In genomic region chr3:52605261-52605771, GRCm38 (mm10) we compare ENCODE assay signal across 11 mouse cellular contexts.
DNase-seq lines count a peak whose midpoint lies in the region; ATAC-seq and TF ChIP-seq lines count a peak whose summit lies in the region.
"Had no signal": no experiment of that assay in that cellular context is flagged by ENCODE, and none has a peak within 500 bp of the region (broad histone marks: within the 10 kb centered on the region; RNA-seq: fewer than 3 reads in every experiment).

No protein-coding gene starts in this region.

- H3K4me1 ChIP-seq in intestine, embryonic 14.5 days (replicated peaks; ENCODE audit: control insufficient read depth, insufficient read depth, low read length), result no peaks in the 10 kb centered on the region
- H3K4me1 ChIP-seq in intestine, postnatal 0 days (replicated peaks; ENCODE audit: control insufficient read depth, insufficient read depth, low read length), result no peaks in the 10 kb centered on the region
- H3K4me1 ChIP-seq in forebrain, embryonic 15.5 days, result peaks cover 11% of the 10 kb centered on the region
- H3K4me1 ChIP-seq in stomach, postnatal 0 days (replicated peaks; ENCODE audit: control insufficient read depth, insufficient read depth), result no peaks in the 10 kb centered on the region

- H3K27me3 ChIP-seq in intestine, embryonic 14.5 days (replicated peaks; ENCODE audit: control insufficient read depth, insufficient read depth, low read length), result no peaks in the 10 kb centered on the region
- no peaks in the 10 kb centered on the region for H3K27me3 ChIP-seq in intestine, postnatal 0 days (replicated peaks; ENCODE audit: control insufficient read depth, insufficient read depth, low read length)
- H3K27me3 ChIP-seq in forebrain, embryonic 15.5 days, result no peaks in the 10 kb centered on the region
- H3K27me3 ChIP-seq in stomach, postnatal 0 days (ENCODE audit: control insufficient read depth, insufficient read depth, low read length), result no peaks in the 10 kb centered on the region

- no peak overlapping the region for H3K4me3 ChIP-seq in intestine, embryonic 14.5 days (ENCODE audit: low read depth, low read length)
- no peak overlapping the region for H3K4me3 ChIP-seq in intestine, postnatal 0 days (ENCODE audit: low read depth, low read length)
- H3K4me3 ChIP-seq in forebrain, embryonic 15.5 days, result no peak overlapping the region
- H3K4me3 ChIP-seq in stomach, postnatal 0 days (ENCODE audit: low read depth, low read length), result no peak overlapping the region
- H3K4me3 ChIP-seq: limb, embryonic 10.5 days had no signal

- H3K27ac ChIP-seq in intestine, embryonic 14.5 days (ENCODE audit: low read depth), result no peak overlapping the region
- no peak overlapping the region for H3K27ac ChIP-seq in intestine, postnatal 0 days (ENCODE audit: low read depth, low read length)
- H3K27ac ChIP-seq in forebrain, embryonic 15.5 days (replicated peaks), result no peak overlapping the region
- H3K27ac ChIP-seq in stomach, postnatal 0 days (replicated peaks), result no peak overlapping the region
- H3K27ac ChIP-seq: limb, embryonic 10.5 days had no signal

- no peak overlapping the region for H3K4me2 ChIP-seq in intestine, embryonic 14.5 days (ENCODE audit: low read length)
- no peak overlapping the region for H3K4me2 ChIP-seq in intestine, postnatal 0 days (replicated peaks; ENCODE audit: low read depth)
- H3K4me2 ChIP-seq in forebrain, embryonic 15.5 days (replicated peaks), result no peak overlapping the region
- no peak overlapping the region for H3K4me2 ChIP-seq in stomach, postnatal 0 days (replicated peaks; ENCODE audit: low read depth)

- H3K9me3 ChIP-seq in intestine, embryonic 14.5 days (ENCODE audit: control insufficient read depth, low read length), result no peaks in the 10 kb centered on the region
- no peaks in the 10 kb centered on the region for H3K9me3 ChIP-seq in intestine, postnatal 0 days (ENCODE audit: control insufficient read depth)
- no peaks in the 10 kb centered on the region for H3K9me3 ChIP-seq in forebrain, embryonic 15.5 days
- H3K9me3 ChIP-seq in stomach, postnatal 0 days (ENCODE audit: control insufficient read depth, low read length), result no peaks in the 10 kb centered on the region
- H3K9me3 ChIP-seq: limb, embryonic 10.5 days had no signal

- no peak for TF ChIP-seq CTCF in intestine, postnatal 0 days (IDR thresholded peaks at IDR 0.05; ENCODE audit: low read depth)
- TF ChIP-seq CTCF in stomach, postnatal 0 days (IDR thresholded peaks at IDR 0.05; ENCODE audit: low read depth), result no peak

- no peak overlapping the region for H3K9ac ChIP-seq in intestine, embryonic 14.5 days (ENCODE audit: low read length)
- H3K9ac ChIP-seq in intestine, postnatal 0 days (ENCODE audit: low read depth, low read length), result no peak overlapping the region
- H3K9ac ChIP-seq in forebrain, embryonic 15.5 days (replicated peaks), result no peak overlapping the region
- no peak overlapping the region for H3K9ac ChIP-seq in stomach, postnatal 0 days (ENCODE audit: low read length)

- TF ChIP-seq EP300 in stomach, postnatal 0 days (optimal IDR thresholded peaks at IDR 0.05), result no peak

- no peak for ATAC-seq in intestine, embryonic 14.5 days (replicated peaks; ENCODE audit: low FRiP score, low TSS enrichment, low read depth)
- no peak for ATAC-seq in intestine, postnatal 0 days
- peak; percentile 76 for ATAC-seq in forebrain, embryonic 15.5 days (replicated peaks)
- no peak for ATAC-seq in stomach, postnatal 0 days (ENCODE audit: low FRiP score, low TSS enrichment)
- ATAC-seq: CD4-positive, CD25-positive, alpha-beta regulatory T cell, adult 4 months had no signal

- H3K36me3 ChIP-seq in intestine, embryonic 14.5 days (ENCODE audit: control insufficient read depth, insufficient read depth, low read length), result no peaks in the 10 kb centered on the region
- no peaks in the 10 kb centered on the region for H3K36me3 ChIP-seq in intestine, postnatal 0 days (ENCODE audit: control insufficient read depth, insufficient read depth)
- no peaks in the 10 kb centered on the region for H3K36me3 ChIP-seq in forebrain, embryonic 15.5 days
- no peaks in the 10 kb centered on the region for H3K36me3 ChIP-seq in stomach, postnatal 0 days (ENCODE audit: control insufficient read depth, insufficient read depth, low read length)
- H3K36me3 ChIP-seq: limb, embryonic 10.5 days had no signal

- peak; percentile 37 for DNase-seq in intestine, embryonic 14.5 days (ENCODE audit: low spot score)
- peak; percentile 64 for DNase-seq in Muller cell, postnatal 12 days (ENCODE audit: inconsistent ontology term)
- DNase-seq in kidney, postnatal 25 days, result peak; percentile 21 to 73
- DNase-seq in ovary, postnatal 36 days (ENCODE audit: low spot score), result no peak
- no peak for DNase-seq in stomach, postnatal 0 days (ENCODE audit: low spot score)
- no peak for DNase-seq in urinary bladder, adult 2 months (ENCODE audit: low spot score)
- DNase-seq: right cerebral cortex, postnatal 4 days had no signal

- WGBS in intestine, embryonic 14.5 days, result 66% methylated on average over 6 of the region's 6 CpGs
- WGBS in intestine, postnatal 0 days, result 77% methylated on average over 6 of the region's 6 CpGs
- 18% methylated on average over 6 of the region's 6 CpGs for WGBS in forebrain, embryonic 15.5 days
- 80% methylated on average over 6 of the region's 6 CpGs for WGBS in stomach, postnatal 0 days

Comparison
In these comparisons a context has a peak if more than half of its experiments do, and no peak if none do; other contexts are left out.
1. DNase-seq: peak in intestine, embryonic 14.5 days (single experiment), Muller cell, postnatal 12 days (single experiment) and kidney, postnatal 25 days (2 of 2); none in ovary, postnatal 36 days (single experiment), stomach, postnatal 0 days (single experiment) and urinary bladder, adult 2 months (single experiment).